8 mouse cellular contexts compared by ENCODE assay signal in genomic region chr5:120568336-120568768, GRCm38 (mm10). TPM values are rescaled to one million over a fixed set of nuclear protein-coding genes. Genes with fewer than 3 reads are reported as not detected.
A peak's percentile ranks its signal among the peaks of the same experiment; 100 is the strongest.
DNase-seq lines count a peak whose midpoint lies in the region; ATAC-seq lines count a peak whose summit lies in the region.

No protein-coding gene starts in this region.

- peaks cover 84% of the 10 kb centered on the region for H3K4me1 ChIP-seq in heart, embryonic 10.5 days
- peaks cover 72% of the 10 kb centered on the region for H3K4me1 ChIP-seq in embryonic facial prominence, embryonic 14.5 days (ENCODE audit: control insufficient read depth, insufficient read depth, low read length)
- H3K4me1 ChIP-seq in limb, embryonic 12.5 days (replicated peaks) = peaks cover 88% of the 10 kb centered on the region

- H3K36me3 ChIP-seq in heart, embryonic 10.5 days = no peaks in the 10 kb centered on the region
- no peaks in the 10 kb centered on the region for H3K36me3 ChIP-seq in embryonic facial prominence, embryonic 14.5 days (ENCODE audit: control insufficient read depth, insufficient read depth, low read length)
- H3K36me3 ChIP-seq in limb, embryonic 12.5 days = no peaks in the 10 kb centered on the region

- no peak for ATAC-seq in embryonic facial prominence, embryonic 14.5 days (ENCODE audit: low read depth)
- ATAC-seq in limb, embryonic 12.5 days (ENCODE audit: insufficient number of reproducible peaks, insufficient read depth, low FRiP score, low TSS enrichment, low read depth) = no peak
- ATAC-seq in erythroid progenitor cell, adult 5-6 weeks (replicated peaks; ENCODE audit: low FRiP score, poor library complexity, severe bottlenecking) = no peak

- H3K4me2 ChIP-seq in embryonic facial prominence, embryonic 14.5 days (ENCODE audit: low read depth, low read length) = peak overlapping the region; percentile 25; the same call in 1 of the 2 replicates
- H3K4me2 ChIP-seq in limb, embryonic 12.5 days = peak overlapping the region; percentile 39

- 0 out of 2 replicates have a peak, but pooled peaks cover 6% of the 10 kb centered on the region for H3K27me3 ChIP-seq in heart, embryonic 10.5 days (ENCODE audit: insufficient read depth, poor library complexity, severe bottlenecking)
- H3K27me3 ChIP-seq in embryonic facial prominence, embryonic 14.5 days (replicated peaks; ENCODE audit: control insufficient read depth, insufficient read depth, low read length) = no peaks in the 10 kb centered on the region
- H3K27me3 ChIP-seq in limb, embryonic 12.5 days = no peaks in the 10 kb centered on the region

- no peak overlapping the region for H3K4me3 ChIP-seq in heart, embryonic 10.5 days
- H3K4me3 ChIP-seq in embryonic facial prominence, embryonic 14.5 days (ENCODE audit: low read depth, low read length) = no peak overlapping the region
- H3K4me3 ChIP-seq in limb, embryonic 12.5 days (replicated peaks) = no peak overlapping the region

- DNase-seq in heart, embryonic 10.5 days (ENCODE audit: low spot score) = no peak
- DNase-seq in heart, postnatal 4 days = no peak
- DNase-seq in brain, adult 2 months (ENCODE audit: low read depth, low spot score) = peak; percentile 67
- peak; percentile 60 for DNase-seq in embryonic facial prominence, embryonic 14.5 days (ENCODE audit: low spot score)
- no peak for DNase-seq in retina, embryonic 14.5 days (ENCODE audit: low spot score)
- DNase-seq in embryo, embryonic 10.5 days (ENCODE audit: low spot score) = no peak

- H3K27ac ChIP-seq in heart, embryonic 10.5 days = peak overlapping the region; percentile 82
- H3K27ac ChIP-seq in embryonic facial prominence, embryonic 14.5 days (replicated peaks; ENCODE audit: low read depth, low read length) = peak overlapping the region; percentile 92
- H3K27ac ChIP-seq in limb, embryonic 12.5 days = peak overlapping the region; percentile 94

- H3K9me3 ChIP-seq in heart, embryonic 10.5 days = no peaks in the 10 kb centered on the region
- H3K9me3 ChIP-seq in embryonic facial prominence, embryonic 14.5 days (ENCODE audit: control insufficient read depth, low read length) = no peaks in the 10 kb centered on the region
- H3K9me3 ChIP-seq in limb, embryonic 12.5 days = no peaks in the 10 kb centered on the region

- WGBS in heart, embryonic 10.5 days = 72% methylated on average over 9 of the region's 9 CpGs
- 47% methylated on average over 9 of the region's 9 CpGs for WGBS in embryonic facial prominence, embryonic 14.5 days
- 25% methylated on average over 9 of the region's 9 CpGs for WGBS in limb, embryonic 12.5 days

- peak overlapping the region; percentile 21; the same call in 1 of the 2 replicates for H3K9ac ChIP-seq in embryonic facial prominence, embryonic 14.5 days (ENCODE audit: low read depth, low read length)
- 0 out of 2 replicates have a peak overlapping the region, but pooled peaks have one; percentile 37 for H3K9ac ChIP-seq in limb, embryonic 12.5 days (replicated peaks)

RNA-seq across cellular contexts. Expression of gene Tpcn1, which starts 20.1 kb away (rescaled TPM):
- polyA plus RNA-seq in heart, embryonic 10.5 days (2016; fragmentation: Nextera tagmentation; extraction: Ambion mirVana) = 13.0 and 21.7 TPM in 2 replicates
- 10 to 100 TPM; 31.6 to 34.2 TPM for total RNA-seq in heart, postnatal 4 days (2021)
- polyA plus RNA-seq in embryonic facial prominence, embryonic 14.5 days (2014; fragmentation: Nextera tagmentation; extraction: Ambion mirVana) = 24.8 and 26.7 TPM in 2 replicates
- polyA plus RNA-seq in limb, embryonic 12.5 days (2016; fragmentation: Nextera tagmentation; extraction: Ambion mirVana) = 16.7 and 17.2 TPM in 2 replicates
- total RNA-seq in erythroid progenitor cell, adult 5-6 weeks (2015; ENCODE audit: low replicate concordance) = 107 and 136 TPM in 2 replicates
- 57.0 and 72.9 TPM in 2 replicates for total RNA-seq in erythroid progenitor cell, adult 5-6 weeks (2017; ENCODE audit: low replicate concordance)

RNA-seq across cellular contexts. Expression of gene Iqcd, which starts 20.5 kb away (rescaled TPM):
- 0.15 and 0.24 TPM in 2 replicates for polyA plus RNA-seq in heart, embryonic 10.5 days (2016; fragmentation: Nextera tagmentation; extraction: Ambion mirVana)
- total RNA-seq in heart, postnatal 4 days (2021) = not detected
- polyA plus RNA-seq in embryonic facial prominence, embryonic 14.5 days (2014; fragmentation: Nextera tagmentation; extraction: Ambion mirVana) = 0.60 and 1.7 TPM in 2 replicates
- 0.64 and 0.93 TPM in 2 replicates for polyA plus RNA-seq in limb, embryonic 12.5 days (2016; fragmentation: Nextera tagmentation; extraction: Ambion mirVana)
- total RNA-seq in erythroid progenitor cell, adult 5-6 weeks (2015; ENCODE audit: low replicate concordance) = 2.5 TPM in 1 of 2 replicates, not detected in the other
- total RNA-seq in erythroid progenitor cell, adult 5-6 weeks (2017; ENCODE audit: low replicate concordance) = 3.1 and 3.3 TPM in 2 replicates

RNA-seq across cellular contexts. Expression of gene Rita1, which starts 44.0 kb away (rescaled TPM):
- polyA plus RNA-seq in heart, embryonic 10.5 days (2016; fragmentation: Nextera tagmentation; extraction: Ambion mirVana) = 11.0 and 11.2 TPM in 2 replicates
- 10 to 100 TPM; 10.7 to 10.8 TPM for total RNA-seq in heart, postnatal 4 days (2021)
- 9.9 and 11.4 TPM in 2 replicates for polyA plus RNA-seq in embryonic facial prominence, embryonic 14.5 days (2014; fragmentation: Nextera tagmentation; extraction: Ambion mirVana)
- 16.9 and 19.1 TPM in 2 replicates for polyA plus RNA-seq in limb, embryonic 12.5 days (2016; fragmentation: Nextera tagmentation; extraction: Ambion mirVana)
- total RNA-seq in erythroid progenitor cell, adult 5-6 weeks (2015; ENCODE audit: low replicate concordance) = 0.72 TPM in 1 of 2 replicates, not detected in the other
- total RNA-seq in erythroid progenitor cell, adult 5-6 weeks (2017; ENCODE audit: low replicate concordance) = 3.9 TPM in 1 of 2 replicates, not detected in the other

RNA-seq across cellular contexts. Expression of gene Ddx54, which starts 44.2 kb away (rescaled TPM):
- polyA plus RNA-seq in heart, embryonic 10.5 days (2016; fragmentation: Nextera tagmentation; extraction: Ambion mirVana) = 47.1 and 49.4 TPM in 2 replicates
- 10 to 100 TPM; 30.8 to 32.0 TPM for total RNA-seq in heart, postnatal 4 days (2021)
- 28.2 and 36.4 TPM in 2 replicates for polyA plus RNA-seq in embryonic facial prominence, embryonic 14.5 days (2014; fragmentation: Nextera tagmentation; extraction: Ambion mirVana)
- polyA plus RNA-seq in limb, embryonic 12.5 days (2016; fragmentation: Nextera tagmentation; extraction: Ambion mirVana) = 48.8 and 50.3 TPM in 2 replicates
- 1.1 and 1.3 TPM in 2 replicates for total RNA-seq in erythroid progenitor cell, adult 5-6 weeks (2015; ENCODE audit: low replicate concordance)
- total RNA-seq in erythroid progenitor cell, adult 5-6 weeks (2017; ENCODE audit: low replicate concordance) = 6.4 and 8.1 TPM in 2 replicates

RNA-seq across cellular contexts. Expression of gene Slc8b1, which starts 57.4 kb away (rescaled TPM):
- 4.2 and 5.9 TPM in 2 replicates for polyA plus RNA-seq in heart, embryonic 10.5 days (2016; fragmentation: Nextera tagmentation; extraction: Ambion mirVana)
- total RNA-seq in heart, postnatal 4 days (2021) = 1 to 10 TPM; 8.7 to 9.3 TPM
- 3.5 and 5.7 TPM in 2 replicates for polyA plus RNA-seq in embryonic facial prominence, embryonic 14.5 days (2014; fragmentation: Nextera tagmentation; extraction: Ambion mirVana)
- polyA plus RNA-seq in limb, embryonic 12.5 days (2016; fragmentation: Nextera tagmentation; extraction: Ambion mirVana) = 6.1 and 6.2 TPM in 2 replicates
- total RNA-seq in erythroid progenitor cell, adult 5-6 weeks (2015; ENCODE audit: low replicate concordance) = 3.4 and 5.0 TPM in 2 replicates
- 3.0 and 6.7 TPM in 2 replicates for total RNA-seq in erythroid progenitor cell, adult 5-6 weeks (2017; ENCODE audit: low replicate concordance)

Comparison
In these comparisons a context has a peak if more than half of its experiments do, and no peak if none do; other contexts are left out.
1. DNase-seq: peak in brain, adult 2 months (single experiment) and embryonic facial prominence, embryonic 14.5 days (single experiment); none in heart, embryonic 10.5 days (single experiment), heart, postnatal 4 days (single experiment), retina, embryonic 14.5 days (single experiment) and embryo, embryonic 10.5 days (single experiment).
2. Peak in every context shown above with its lines, with median percentiles within 50 percentile points of each other: H3K27ac ChIP-seq.